Mouse (Mus musculus): ENCODE results near the gene Tbc1d22a. TPM values are rescaled to one million over a fixed set of nuclear protein-coding genes. Genes with fewer than 3 reads are reported as not detected.
"Not testable (repeated sequence)": the region's sequence is repeated elsewhere in the genome, so short reads cannot be mapped to it uniquely, and the experiment has no call there.

Tbc1d22a gene
- polyA plus RNA-seq, 1 experiment from 2014 or later, result 11.6 TPM

GRCm38 (mm10) chr15:86214549-86215201 is 416 bp downstream of the Tbc1d22a start:
- ATAC-seq, result no peak; the same call in 1 of the 2 replicates
- WGBS, result 15% methylated on average over 25 of the region's 25 CpGs
- H3K4me1 ChIP-seq (replicated peaks; ENCODE audit: control insufficient read depth, insufficient read depth, low read length), result peaks cover 19% of the 10 kb centered on the region
- peak overlapping the region; percentile 87 for H3K9ac ChIP-seq (replicated peaks; ENCODE audit: low read depth, low read length)
- H3K27me3 ChIP-seq (replicated peaks; ENCODE audit: control insufficient read depth, insufficient read depth, low read length), result no peaks in the 10 kb centered on the region
- peak overlapping the region; percentile 92 for H3K27ac ChIP-seq (ENCODE audit: low read length)
- no peaks in the 10 kb centered on the region for H3K36me3 ChIP-seq (ENCODE audit: control insufficient read depth, insufficient read depth)
- H3K9me3 ChIP-seq (ENCODE audit: control insufficient read depth, low read length), result no peaks in the 10 kb centered on the region
- H3K4me2 ChIP-seq (ENCODE audit: low read length), result peak overlapping the region; percentile 85
- peak overlapping the region; percentile 93 for H3K4me3 ChIP-seq (replicated peaks; ENCODE audit: low read length)

GRCm38 (mm10) chr15:86216641-86217040 is 2.4 kb downstream of the Tbc1d22a start:
- peaks cover 19% of the 10 kb centered on the region for H3K4me1 ChIP-seq (replicated peaks; ENCODE audit: control insufficient read depth, insufficient read depth, low read length)
- not testable (repeated sequence) for H3K27ac ChIP-seq (ENCODE audit: low read length); H3K36me3 ChIP-seq (ENCODE audit: control insufficient read depth, insufficient read depth); H3K4me2 ChIP-seq (ENCODE audit: low read length); H3K9ac ChIP-seq (replicated peaks; ENCODE audit: low read depth, low read length); ATAC-seq; H3K27me3 ChIP-seq (replicated peaks; ENCODE audit: control insufficient read depth, insufficient read depth, low read length); H3K4me3 ChIP-seq (replicated peaks; ENCODE audit: low read length); H3K9me3 ChIP-seq (ENCODE audit: control insufficient read depth, low read length)
- WGBS, result 89% methylated on average over 9 of the region's 9 CpGs

DNA sequence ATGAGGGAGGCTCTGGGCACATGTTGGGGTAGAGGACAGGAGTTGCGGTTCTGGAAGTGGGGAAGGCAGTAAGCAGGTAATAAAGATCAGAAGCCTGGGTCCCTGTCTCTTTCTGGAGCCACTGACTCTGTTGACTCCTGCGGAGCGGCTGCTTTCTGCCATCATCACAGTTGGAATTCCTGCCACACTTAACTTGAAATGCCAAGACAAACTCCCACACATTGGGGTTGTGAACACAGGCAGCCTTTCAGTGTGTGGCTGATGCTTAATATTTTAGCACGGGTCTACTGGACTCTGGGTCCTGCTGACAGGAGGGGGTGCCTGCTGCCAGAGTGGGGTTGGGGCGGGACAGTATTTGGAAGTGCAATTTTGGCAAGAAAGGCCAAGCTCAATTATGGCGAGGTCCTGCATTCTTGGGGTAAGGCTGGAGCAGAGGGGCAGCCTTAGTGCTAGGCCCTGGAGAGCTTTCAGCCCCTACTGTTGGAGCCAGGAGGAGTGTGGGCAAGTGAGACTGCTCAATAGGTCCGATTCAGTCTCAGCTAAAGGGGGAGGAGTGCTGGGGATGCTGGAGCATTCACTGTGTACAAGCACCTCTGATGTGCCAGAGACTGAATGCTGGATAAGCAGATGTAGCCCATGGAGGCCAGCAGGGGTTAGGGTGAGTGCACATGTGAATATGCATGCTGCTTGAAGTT is 5.4 kb downstream of the Tbc1d22a start:
- Histone ChIP-seq H3K9me3 (ENCODE audit: control insufficient read depth, low read length) (no peaks in the 10 kb centered on the region), H3K27me3 (replicated peaks; ENCODE audit: control insufficient read depth, insufficient read depth, low read length) (no peaks in the 10 kb centered on the region), H3K36me3 (ENCODE audit: control insufficient read depth, insufficient read depth) (no peaks in the 10 kb centered on the region), H3K4me3 (replicated peaks; ENCODE audit: low read length) (no peak overlapping the region), H3K4me2 (ENCODE audit: low read length) (no peak overlapping the region), H3K4me1 (replicated peaks; ENCODE audit: control insufficient read depth, insufficient read depth, low read length) (peaks cover 9% of the 10 kb centered on the region), H3K9ac (replicated peaks; ENCODE audit: low read depth, low read length) (no peak overlapping the region), H3K27ac (ENCODE audit: low read length) (no peak overlapping the region)
- WGBS, result 83% methylated on average over 7 of the region's 7 CpGs
- no peak for ATAC-seq

DNA sequence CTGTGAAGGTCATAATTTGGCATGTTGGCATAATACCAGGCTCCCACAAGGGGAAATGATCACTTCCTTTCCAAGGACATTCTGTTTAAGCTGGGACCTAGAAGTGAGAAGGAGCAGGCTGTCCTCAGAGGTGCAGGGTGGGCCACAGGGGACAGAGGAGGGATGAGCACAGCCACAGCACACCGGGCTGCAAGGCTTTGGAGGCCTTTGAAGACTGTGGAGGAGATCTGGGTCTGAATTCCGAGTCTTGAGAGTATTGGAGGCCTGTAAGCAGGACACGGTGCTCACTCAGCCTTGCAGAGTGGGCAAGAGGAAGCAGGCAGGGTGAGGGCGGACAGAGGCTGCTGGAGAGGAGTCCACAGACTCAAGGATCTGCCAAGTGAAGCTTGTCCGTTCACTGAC is 6.0 kb downstream of the Tbc1d22a start:
- H3K9me3 ChIP-seq (ENCODE audit: control insufficient read depth, low read length), result no peaks in the 10 kb centered on the region
- no peak overlapping the region for H3K9ac ChIP-seq (replicated peaks; ENCODE audit: low read depth, low read length)
- H3K36me3 ChIP-seq (ENCODE audit: control insufficient read depth, insufficient read depth), result no peaks in the 10 kb centered on the region
- no peaks in the 10 kb centered on the region for H3K27me3 ChIP-seq (replicated peaks; ENCODE audit: control insufficient read depth, insufficient read depth, low read length)
- peaks cover 3% of the 10 kb centered on the region for H3K4me1 ChIP-seq (replicated peaks; ENCODE audit: control insufficient read depth, insufficient read depth, low read length)
- no peak overlapping the region for H3K27ac ChIP-seq (ENCODE audit: low read length)
- H3K4me3 ChIP-seq (replicated peaks; ENCODE audit: low read length), result no peak overlapping the region
- WGBS, result 91% methylated on average over 5 of the region's 5 CpGs
- ATAC-seq, result no peak
- H3K4me2 ChIP-seq (ENCODE audit: low read length), result no peak overlapping the region

- Histone ChIP-seq H3K27me3 (replicated peaks; ENCODE audit: control insufficient read depth, insufficient read depth, low read length) (no peaks in the 10 kb centered on the region), H3K4me1 (replicated peaks; ENCODE audit: control insufficient read depth, insufficient read depth, low read length) (no peaks in the 10 kb centered on the region), H3K9ac (replicated peaks; ENCODE audit: low read depth, low read length) (no peak overlapping the region), H3K27ac (ENCODE audit: low read length) (no peak overlapping the region), H3K36me3 (ENCODE audit: control insufficient read depth, insufficient read depth) (no peaks in the 10 kb centered on the region), H3K9me3 (ENCODE audit: control insufficient read depth, low read length) (no peaks in the 10 kb centered on the region), H3K4me3 (replicated peaks; ENCODE audit: low read length) (no peak overlapping the region), H3K4me2 (ENCODE audit: low read length) (no peak overlapping the region)
- 80% methylated on average over 4 of the region's 4 CpGs for WGBS
- no peak for ATAC-seq
Measured at GRCm38 (mm10) chr15:86220715-86221114, 6.5 kb downstream of the Tbc1d22a start.

GRCm38 (mm10) chr15:86221369-86221768 is 7.1 kb downstream of the Tbc1d22a start:
- 83% methylated on average over 4 of the region's 4 CpGs for WGBS
- no peak overlapping the region for H3K27ac ChIP-seq (ENCODE audit: low read length)
- ATAC-seq, result no peak

DNA sequence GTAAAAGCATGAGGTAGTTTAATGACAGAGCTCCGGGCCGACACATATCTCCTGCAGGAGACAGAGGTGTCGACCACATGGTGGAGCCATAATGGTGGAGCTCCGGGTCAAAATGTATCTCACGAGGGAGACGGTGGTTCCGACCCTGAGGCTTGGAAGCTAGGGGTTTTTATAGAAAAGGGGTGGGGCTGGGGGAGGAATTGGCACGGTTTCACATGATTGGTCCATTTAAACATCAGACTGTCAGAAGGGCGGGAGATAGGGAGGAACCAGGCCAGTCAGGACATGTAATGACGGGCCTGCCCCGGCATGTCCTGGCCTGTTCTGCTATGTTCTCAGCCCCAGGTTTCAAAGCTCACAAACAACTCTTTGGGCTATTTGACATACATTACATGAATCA is 7.6 kb downstream of the Tbc1d22a start:
- not testable (repeated sequence) for H3K27ac ChIP-seq (ENCODE audit: low read length); H3K9ac ChIP-seq (replicated peaks; ENCODE audit: low read depth, low read length); H3K27me3 ChIP-seq (replicated peaks; ENCODE audit: control insufficient read depth, insufficient read depth, low read length); ATAC-seq; H3K9me3 ChIP-seq (ENCODE audit: control insufficient read depth, low read length); H3K4me1 ChIP-seq (replicated peaks; ENCODE audit: control insufficient read depth, insufficient read depth, low read length); H3K4me2 ChIP-seq (ENCODE audit: low read length); H3K4me3 ChIP-seq (replicated peaks; ENCODE audit: low read length); H3K36me3 ChIP-seq (ENCODE audit: control insufficient read depth, insufficient read depth)
- 85% methylated on average over 11 of the region's 11 CpGs for WGBS

More at GRCm38 (mm10) chr15:86221369-86221768, 7.1 kb downstream of the Tbc1d22a start:
- no peaks in the 10 kb centered on the region for H3K36me3 ChIP-seq (ENCODE audit: control insufficient read depth, insufficient read depth)
- H3K9me3 ChIP-seq (ENCODE audit: control insufficient read depth, low read length), result no peaks in the 10 kb centered on the region
- H3K4me1 ChIP-seq (replicated peaks; ENCODE audit: control insufficient read depth, insufficient read depth, low read length), result no peaks in the 10 kb centered on the region
- H3K27me3 ChIP-seq (replicated peaks; ENCODE audit: control insufficient read depth, insufficient read depth, low read length), result no peaks in the 10 kb centered on the region
- no peak overlapping the region for H3K4me2 ChIP-seq (ENCODE audit: low read length)
- H3K9ac ChIP-seq (replicated peaks; ENCODE audit: low read depth, low read length), result no peak overlapping the region
- H3K4me3 ChIP-seq (replicated peaks; ENCODE audit: low read length), result no peak overlapping the region

- Histone ChIP-seq H3K4me2 (ENCODE audit: low read length) (no peak overlapping the region), H3K27me3 (replicated peaks; ENCODE audit: control insufficient read depth, insufficient read depth, low read length) (no peaks in the 10 kb centered on the region), H3K9ac (replicated peaks; ENCODE audit: low read depth, low read length) (no peak overlapping the region), H3K4me3 (replicated peaks; ENCODE audit: low read length) (no peak overlapping the region), H3K9me3 (ENCODE audit: control insufficient read depth, low read length) (no peaks in the 10 kb centered on the region), H3K27ac (ENCODE audit: low read length) (no peak overlapping the region), H3K4me1 (replicated peaks; ENCODE audit: control insufficient read depth, insufficient read depth, low read length) (no peaks in the 10 kb centered on the region), H3K36me3 (ENCODE audit: control insufficient read depth, insufficient read depth) (no peaks in the 10 kb centered on the region)
- no peak for ATAC-seq
- 85% methylated on average over 7 of the region's 7 CpGs for WGBS
Measured at GRCm38 (mm10) chr15:86224972-86225551, 10.8 kb downstream of the Tbc1d22a start.

DNA sequence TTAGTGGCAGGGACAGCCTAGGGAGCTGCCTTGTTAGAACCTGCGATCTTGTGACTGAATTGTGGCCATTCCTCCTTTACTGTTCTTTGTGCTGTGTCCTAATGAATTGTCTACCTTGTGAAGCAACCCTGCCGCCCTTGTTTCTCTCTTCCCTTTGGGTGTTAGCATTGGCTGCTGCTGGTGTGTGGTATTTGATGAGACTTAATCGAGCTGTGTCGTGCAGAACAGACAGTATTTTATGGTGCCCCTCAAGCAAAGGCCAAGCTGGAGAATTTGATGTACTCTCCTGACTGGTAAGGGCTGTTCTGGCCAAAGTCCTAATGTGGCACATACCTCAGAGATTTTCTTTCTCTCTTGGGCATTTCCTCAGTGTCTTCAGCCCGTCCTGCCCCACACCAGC is 12.0 kb downstream of the Tbc1d22a start:
- no peaks in the 10 kb centered on the region for H3K36me3 ChIP-seq (ENCODE audit: control insufficient read depth, insufficient read depth)

More for the DNA sequence above, 12.0 kb downstream of the Tbc1d22a start:
- 85% methylated on average over 5 of the region's 5 CpGs for WGBS
- H3K27me3 ChIP-seq (replicated peaks; ENCODE audit: control insufficient read depth, insufficient read depth, low read length), result no peaks in the 10 kb centered on the region
- H3K27ac ChIP-seq (ENCODE audit: low read length), result no peak overlapping the region
- no peak overlapping the region for H3K9ac ChIP-seq (replicated peaks; ENCODE audit: low read depth, low read length)
- ATAC-seq, result no peak
- no peak overlapping the region for H3K4me3 ChIP-seq (replicated peaks; ENCODE audit: low read length)
- H3K4me1 ChIP-seq (replicated peaks; ENCODE audit: control insufficient read depth, insufficient read depth, low read length), result no peaks in the 10 kb centered on the region
- H3K9me3 ChIP-seq (ENCODE audit: control insufficient read depth, low read length), result no peaks in the 10 kb centered on the region
- no peak overlapping the region for H3K4me2 ChIP-seq (ENCODE audit: low read length)
